Mouse (Mus musculus) neural tube, embryonic 14.5 days (tissue): ENCODE measurements at regions not wholly inside any gene's neighbourhood (a gene's known extent, or its start where the extent isn't known, plus 50 kb on each side); places are given as distances from the start of the nearest gene placed in this dataset.

Experiments used
- ATAC-seq: fragments of 200-750 bp; cut with Nextera tagmentation; 2 replicates; pipeline ENCODE4 v1.8.0; 2017; ENCODE audit warnings: low read depth, mild to moderate bottlenecking, moderate TSS enrichment, moderate library complexity
- H3K27ac ChIP-seq: fragments of 300-500 bp; sonication (generic); 2 replicates; pipeline ENCODE4 v1.5.1; 2014; ENCODE audit warnings: low read depth, mild to moderate bottlenecking, control low read depth, low read length, moderate library complexity, mixed read lengths
- H3K27me3 ChIP-seq: fragments of 300-500 bp; sonication (generic); 2 replicates; pipeline ENCODE4 v1.6.1; 2014; ENCODE audit warnings: low read length; ENCODE audit not compliant: control insufficient read depth, insufficient read depth
- H3K36me3 ChIP-seq: fragments of 300-500 bp; sonication (generic); 2 replicates; pipeline ENCODE4 v1.6.1; 2014; ENCODE audit warnings: low read length, mixed read lengths; ENCODE audit not compliant: control insufficient read depth, insufficient read depth
- H3K4me1 ChIP-seq: fragments of 300-500 bp; sonication (generic); 2 replicates; pipeline ENCODE4 v1.6.1; 2014; ENCODE audit warnings: low read length; ENCODE audit not compliant: control insufficient read depth, insufficient read depth
- H3K4me2 ChIP-seq: fragments of 300-500 bp; sonication (generic); 2 replicates; pipeline ENCODE4 v1.6.1; 2014; ENCODE audit warnings: mild to moderate bottlenecking, low read depth, low read length, control low read depth
- H3K4me3 ChIP-seq: fragments of 300-500 bp; sonication (generic); 2 replicates; pipeline ENCODE4 v1.5.1; 2014; ENCODE audit warnings: low read depth, low read length, control low read depth, mixed read lengths
- H3K9ac ChIP-seq: fragments of 300-500 bp; sonication (generic); replicated peaks from 2 replicates; pipeline ENCODE4 v1.6.1; 2014; ENCODE audit warnings: low read depth, mild to moderate bottlenecking, control low read depth, low read length, mixed read lengths
- H3K9me3 ChIP-seq: fragments of 300-500 bp; sonication (generic); 2 replicates; pipeline ENCODE4 v1.6.1; 2016; ENCODE audit warnings: low read length; ENCODE audit not compliant: control insufficient read depth
- WGBS: fragments of 180-500 bp; shearing (Covaris S2); extraction: QIAGEN DNeasy Blood & Tissue Kit; methylation state at CpG from one replicate; pipeline ENCODE4 v1.1.7; 2014; 5-methylcytosine and 5-hydroxymethylcytosine counted together

- Histone ChIP-seq H3K27me3 (no peaks in the 10 kb centered on the region), H3K36me3 (no peaks in the 10 kb centered on the region), H3K9me3 (no peaks in the 10 kb centered on the region), H3K4me3 (no peak overlapping the region), H3K9ac (no peak overlapping the region), H3K4me2 (no peak overlapping the region), H3K4me1 (no peaks in the 10 kb centered on the region), H3K27ac (no peak overlapping the region)
- no peak for ATAC-seq
- 69% methylated on average over 5 of the region's 5 CpGs for WGBS
These were observed 264.4 kb downstream of the D3Ertd751e start for GRCm38 (mm10) chr3:42006672-42007265.

GRCm38 (mm10) chr3:42023187-42023586 lies 280.8 kb downstream of the D3Ertd751e start:
- Histone ChIP-seq H3K4me2 (no peak overlapping the region), H3K4me3 (no peak overlapping the region), H3K9ac (no peak overlapping the region), H3K27ac (no peak overlapping the region), H3K36me3 (no peaks in the 10 kb centered on the region), H3K4me1 (no peaks in the 10 kb centered on the region), H3K9me3 (no peaks in the 10 kb centered on the region), H3K27me3 (no peaks in the 10 kb centered on the region)
- no peak for ATAC-seq
- WGBS, result 88% methylated on average over 5 of the region's 5 CpGs

GRCm38 (mm10) chr3:42039632-42040031 lies 297.2 kb downstream of the D3Ertd751e start:
- ATAC-seq, result 0 out of 2 replicates have a peak, but pooled peaks have one; percentile 46
- Histone ChIP-seq H3K4me1 (no peaks in the 10 kb centered on the region), H3K27ac (no peak overlapping the region), H3K4me2 (no peak overlapping the region), H3K9ac (no peak overlapping the region), H3K4me3 (no peak overlapping the region), H3K36me3 (no peaks in the 10 kb centered on the region), H3K27me3 (no peaks in the 10 kb centered on the region), H3K9me3 (no peaks in the 10 kb centered on the region)
- WGBS, result 40% methylated on average over 4 of the region's 4 CpGs

GRCm38 (mm10) chr3:42040270-42040812 lies 297.9 kb downstream of the D3Ertd751e start:
- Histone ChIP-seq H3K36me3 (no peaks in the 10 kb centered on the region), H3K4me3 (no peak overlapping the region), H3K27me3 (no peaks in the 10 kb centered on the region), H3K4me2 (no peak overlapping the region), H3K9me3 (no peaks in the 10 kb centered on the region), H3K27ac (no peak overlapping the region), H3K4me1 (no peaks in the 10 kb centered on the region), H3K9ac (no peak overlapping the region)
- WGBS, result 76% methylated on average over 2 of the region's 2 CpGs
- no peak for ATAC-seq

- Histone ChIP-seq H3K9me3 (no peaks in the 10 kb centered on the region), H3K9ac (no peak overlapping the region), H3K36me3 (no peaks in the 10 kb centered on the region), H3K4me1 (no peaks in the 10 kb centered on the region), H3K27ac (no peak overlapping the region), H3K27me3 (no peaks in the 10 kb centered on the region), H3K4me2 (no peak overlapping the region), H3K4me3 (no peak overlapping the region)
- WGBS, result 90% methylated on average over 2 of the region's 2 CpGs
- ATAC-seq, result no peak
These were observed 298.5 kb downstream of the D3Ertd751e start for GRCm38 (mm10) chr3:42040959-42041358.

GRCm38 (mm10) chr3:42057286-42057868 lies 315.0 kb downstream of the D3Ertd751e start:
- H3K9ac ChIP-seq, result no peak overlapping the region
- H3K27me3 ChIP-seq, result no peaks in the 10 kb centered on the region
- H3K36me3 ChIP-seq, result no peaks in the 10 kb centered on the region
- no peaks in the 10 kb centered on the region for H3K4me1 ChIP-seq
- H3K4me2 ChIP-seq, result no peak overlapping the region
- H3K4me3 ChIP-seq, result no peak overlapping the region
- 58% methylated on average over 10 of the region's 10 CpGs for WGBS
- H3K9me3 ChIP-seq, result no peaks in the 10 kb centered on the region
- no peak overlapping the region for H3K27ac ChIP-seq
- peak; percentile 85 for ATAC-seq

- Histone ChIP-seq H3K9me3 (no peaks in the 10 kb centered on the region), H3K27ac (no peak overlapping the region), H3K4me3 (no peak overlapping the region), H3K9ac (no peak overlapping the region), H3K4me1 (no peaks in the 10 kb centered on the region; the same call in 1 of the 2 replicates), H3K36me3 (no peaks in the 10 kb centered on the region), H3K27me3 (no peaks in the 10 kb centered on the region), H3K4me2 (no peak overlapping the region)
- 20% methylated on average over 7 of the region's 7 CpGs for WGBS
- ATAC-seq, result peak; percentile 83
These were observed 322.9 kb downstream of the D3Ertd751e start for GRCm38 (mm10) chr3:42065093-42065935.

GRCm38 (mm10) chr3:42065962-42066361 lies 323.6 kb downstream of the D3Ertd751e start:
- Histone ChIP-seq H3K9me3 (no peaks in the 10 kb centered on the region), H3K9ac (no peak overlapping the region), H3K36me3 (no peaks in the 10 kb centered on the region), H3K4me3 (no peak overlapping the region), H3K27me3 (no peaks in the 10 kb centered on the region), H3K4me1 (no peaks in the 10 kb centered on the region; the same call in 1 of the 2 replicates), H3K27ac (no peak overlapping the region), H3K4me2 (no peak overlapping the region)
- no peak for ATAC-seq
- WGBS, result 16% methylated on average over 3 of the region's 3 CpGs

- Histone ChIP-seq H3K9me3 (no peaks in the 10 kb centered on the region), H3K27ac (no peak overlapping the region), H3K27me3 (no peaks in the 10 kb centered on the region), H3K4me2 (no peak overlapping the region), H3K4me1 (no peaks in the 10 kb centered on the region; the same call in 1 of the 2 replicates), H3K9ac (no peak overlapping the region), H3K36me3 (no peaks in the 10 kb centered on the region), H3K4me3 (no peak overlapping the region)
- 73% methylated on average over 5 of the region's 5 CpGs for WGBS
- ATAC-seq, result peak; percentile 35; the same call in 1 of the 2 replicates
These were observed 324.6 kb downstream of the D3Ertd751e start for GRCm38 (mm10) chr3:42067036-42067435.
